In the genomic region with DNA sequence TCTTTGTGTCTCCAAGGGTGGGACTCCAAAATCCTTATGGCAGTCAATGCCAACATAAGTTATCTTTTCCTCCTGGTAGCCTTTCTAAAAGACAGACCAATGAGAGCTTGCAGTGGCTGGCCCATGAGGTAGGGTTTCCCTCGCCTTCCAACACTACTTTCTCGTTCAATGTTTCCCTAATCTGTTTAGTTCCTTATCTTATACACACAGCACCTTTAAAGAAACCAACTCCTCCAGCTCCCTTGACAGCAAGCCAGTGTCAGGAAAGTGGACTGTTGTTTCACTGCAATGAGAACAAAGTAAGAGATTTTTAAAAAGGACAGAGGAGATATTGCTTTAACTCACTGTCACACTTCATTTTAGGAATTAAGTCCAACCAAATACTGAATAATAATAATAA, we compare ENCODE assay signal across 31 mouse cellular contexts. TPM values are rescaled to one million over a fixed set of nuclear protein-coding genes. Genes with fewer than 3 reads are reported as not detected.
DNase-seq lines count a peak whose midpoint lies in the region; ATAC-seq and TF ChIP-seq lines count a peak whose summit lies in the region.
"Had no signal": no experiment of that assay in that cellular context is flagged by ENCODE, and none has a peak within 500 bp of the region (broad histone marks: within the 10 kb centered on the region; RNA-seq: fewer than 3 reads in every experiment).

No protein-coding gene starts in this region.

- 13% methylated on average over 2 of the region's 2 CpGs for WGBS in liver, embryonic 14.5 days (ENCODE audit: insufficient replicate concordance)

- no peak overlapping the region for H3K9ac ChIP-seq in liver, embryonic 14.5 days (replicated peaks)
- H3K9ac ChIP-seq: embryonic facial prominence, embryonic 13.5 days; forebrain, embryonic 12.5 days; forebrain, postnatal 0 days; hindbrain, embryonic 12.5 days; limb, embryonic 13.5 days; lung, embryonic 14.5 days had no signal

- H3K4me2 ChIP-seq in liver, embryonic 14.5 days (ENCODE audit: low read depth) = no peak overlapping the region
- H3K4me2 ChIP-seq: embryonic facial prominence, embryonic 13.5 days; forebrain, embryonic 12.5 days; hindbrain, embryonic 12.5 days; limb, embryonic 13.5 days; lung, embryonic 14.5 days; midbrain, embryonic 11.5 days had no signal

- peak overlapping the region; percentile 33; the same call in 1 of the 2 replicates for H3K4me3 ChIP-seq in G1E (ENCODE audit: low read depth, low read length)
- H3K4me3 ChIP-seq in liver, embryonic 14.5 days (ENCODE audit: insufficient read depth in 1 of 2, low read depth in 2 of 2, low read length in 2 of 2) = no peak overlapping the region
- H3K4me3 ChIP-seq: embryonic facial prominence, embryonic 13.5 days; erythroblast, embryonic 14.5 days; forebrain, embryonic 12.5 days; heart, embryonic 10.5 days; hindbrain, embryonic 12.5 days; layer of hippocampus, adult 2 months; limb, embryonic 13.5 days had no signal

- peak overlapping the region; percentile 21 for H3K27ac ChIP-seq in liver, embryonic 14.5 days
- H3K27ac ChIP-seq: embryonic facial prominence, embryonic 13.5 days; forebrain, embryonic 12.5 days; heart, embryonic 10.5 days; hindbrain, embryonic 12.5 days; layer of hippocampus, adult 2 months; limb, embryonic 13.5 days had no signal

- ATAC-seq in G1E (ENCODE audit: extremely low read depth, insufficient number of reproducible peaks, low FRiP score, poor library complexity, severe bottlenecking) = peak; percentile 72
- ATAC-seq in liver, embryonic 14.5 days (ENCODE audit: insufficient read depth) = peak; percentile 78; the same call in 1 of the 2 replicates
- peak; percentile 89 for ATAC-seq in megakaryocyte-erythroid progenitor cell, adult 5-6 weeks (replicated peaks; ENCODE audit: low FRiP score, low TSS enrichment, poor library complexity, severe bottlenecking)
- ATAC-seq: forebrain, postnatal 0 days; midbrain, embryonic 16.5 days had no signal

- DNase-seq in G1E (ENCODE audit: low spot score) (peak; percentile 59), MEL-GATA-1-ER (ENCODE audit: extremely low read depth, low read depth) (peak; percentile 54)
- peak in 1 of 3 experiments; percentile 28 for DNase-seq in liver, embryonic 14.5 days (ENCODE audit: low read depth in 3 of 3, low spot score in 3 of 3)
- no peak for DNase-seq in thymus, postnatal 36 days
- no peak for DNase-seq in B cell, adult 2 months
- no peak for DNase-seq in kidney, adult 9 months
- DNase-seq: adrenal gland, postnatal 25 days; cerebellum, adult 11-12 months; cerebellum, postnatal 10 days; forebrain, postnatal 0 days; heart, postnatal 36 days; kidney, adult 18-20 months; lung, embryonic 14.5 days; lung, postnatal 14 days; right cerebral cortex, adult 18-20 months; thymus, adult 2 months; thymus, postnatal 4 days had no signal

- TF ChIP-seq CTCF in G1E (IDR thresholded peaks at IDR 0.05; ENCODE audit: low read depth, low read length) = no peak
- no peak for TF ChIP-seq CTCF in liver, embryonic 14.5 days (IDR thresholded peaks at IDR 0.05; ENCODE audit: low read depth)

- no peaks in the 10 kb centered on the region for H3K9me3 ChIP-seq in G1E (replicated peaks)
- no peaks in the 10 kb centered on the region for H3K9me3 ChIP-seq in liver, embryonic 14.5 days (ENCODE audit: control insufficient read depth, low read length)
- H3K9me3 ChIP-seq: embryonic facial prominence, embryonic 13.5 days; forebrain, embryonic 12.5 days; heart, embryonic 10.5 days; hindbrain, embryonic 12.5 days; limb, embryonic 13.5 days had no signal

- no peaks in the 10 kb centered on the region for H3K27me3 ChIP-seq in G1E (ENCODE audit: insufficient read depth, low read length)
- no peaks in the 10 kb centered on the region for H3K27me3 ChIP-seq in liver, embryonic 14.5 days (ENCODE audit: control insufficient read depth, insufficient read depth, low read length)
- H3K27me3 ChIP-seq: CH12.LX; embryonic facial prominence, embryonic 13.5 days; forebrain, embryonic 12.5 days; hindbrain, embryonic 12.5 days; limb, embryonic 13.5 days had no signal

- peaks cover 42% of the 10 kb centered on the region for H3K36me3 ChIP-seq in G1E (replicated peaks)
- peaks cover 33% of the 10 kb centered on the region for H3K36me3 ChIP-seq in liver, embryonic 14.5 days (replicated peaks; ENCODE audit: control insufficient read depth, insufficient read depth, low read depth)

- peaks cover 28% of the 10 kb centered on the region for H3K4me1 ChIP-seq in G1E (ENCODE audit: insufficient read depth, low read depth, low read length)
- H3K4me1 ChIP-seq in liver, embryonic 14.5 days (replicated peaks; ENCODE audit: control insufficient read depth in 2 of 2, insufficient read depth in 2 of 2, low read length in 1 of 2) = peaks cover 13 to 19% of the 10 kb centered on the region in 2 experiments
- H3K4me1 ChIP-seq: embryonic facial prominence, embryonic 13.5 days; forebrain, embryonic 12.5 days; heart, embryonic 10.5 days; hindbrain, embryonic 12.5 days; limb, embryonic 13.5 days had no signal

- 0 out of 2 replicates have a peak, but pooled peaks have one; percentile 46 for TF ChIP-seq EP300 in liver, embryonic 14.5 days (IDR thresholded peaks at IDR 0.05; ENCODE audit: low read depth)

RNA-seq across cellular contexts. Expression of a gene that starts 7.8 kb away (rescaled TPM):
- total RNA-seq in G1E (2014; fragmentation: Nextera tagmentation) (170 and 200 TPM in 2 replicates), G1E (2017) (1,043 and 1,097 TPM in 2 replicates)
- polyA plus RNA-seq in G1E (2012) = 25.3 and 33.5 TPM in 2 replicates
- 175 and 241 TPM in 2 replicates for polyA plus RNA-seq in liver, embryonic 14.5 days (2012; rRNA removed)
- polyA plus RNA-seq in liver, embryonic 14.5 days (2014; fragmentation: Nextera tagmentation; extraction: Ambion mirVana) = 488 and 500 TPM in 2 replicates
- 649 and 758 TPM in 2 replicates for total RNA-seq in megakaryocyte-erythroid progenitor cell, adult 5-6 weeks (2014; fragmentation: Nextera tagmentation)
- total RNA-seq in megakaryocyte-erythroid progenitor cell, adult 5-6 weeks (2017) = 342 and 504 TPM in 2 replicates

RNA-seq across cellular contexts. Expression of a gene that starts 42.8 kb away (rescaled TPM):
- total RNA-seq in G1E (2014; fragmentation: Nextera tagmentation) (31.5 and 42.4 TPM in 2 replicates), G1E (2017) (22.2 and 26.1 TPM in 2 replicates)
- not detected in 2 replicates for polyA plus RNA-seq in G1E (2012)
- 0.27 and 1.4 TPM in 2 replicates for polyA plus RNA-seq in liver, embryonic 14.5 days (2012; rRNA removed)
- polyA plus RNA-seq in liver, embryonic 14.5 days (2014; fragmentation: Nextera tagmentation; extraction: Ambion mirVana) = not detected in 2 replicates
- 15.3 and 16.4 TPM in 2 replicates for total RNA-seq in megakaryocyte-erythroid progenitor cell, adult 5-6 weeks (2014; fragmentation: Nextera tagmentation)
- 18.3 and 19.1 TPM in 2 replicates for total RNA-seq in megakaryocyte-erythroid progenitor cell, adult 5-6 weeks (2017)
- polyA plus RNA-seq: embryonic facial prominence, embryonic 13.5 days; erythroblast, embryonic 14.5 days; forebrain, embryonic 12.5 days; forebrain, postnatal 0 days; heart, embryonic 10.5 days; heart, embryonic 16.5 days; hindbrain, embryonic 12.5 days; kidney, embryonic 16.5 days; limb, embryonic 13.5 days; lung, embryonic 14.5 days; midbrain, embryonic 11.5 days; midbrain, embryonic 16.5 days; neural tube, embryonic 11.5 days had no signal

RNA-seq across cellular contexts. Expression of a gene that starts 43.2 kb away (rescaled TPM):
- total RNA-seq in G1E (2014; fragmentation: Nextera tagmentation) (62.2 and 74.9 TPM in 2 replicates), G1E (2017) (16.6 and 22.2 TPM in 2 replicates)
- 6.8 and 7.9 TPM in 2 replicates for polyA plus RNA-seq in G1E (2012)
- 1.4 and 1.6 TPM in 2 replicates for polyA plus RNA-seq in liver, embryonic 14.5 days (2012; rRNA removed)
- 1.6 and 1.7 TPM in 2 replicates for polyA plus RNA-seq in liver, embryonic 14.5 days (2014; fragmentation: Nextera tagmentation; extraction: Ambion mirVana)
- total RNA-seq in megakaryocyte-erythroid progenitor cell, adult 5-6 weeks (2014; fragmentation: Nextera tagmentation) = 14.2 and 15.7 TPM in 2 replicates
- total RNA-seq in megakaryocyte-erythroid progenitor cell, adult 5-6 weeks (2017) = 3.9 and 8.5 TPM in 2 replicates

Comparison
In these comparisons a context has a peak if more than half of its experiments do, and no peak if none do; other contexts are left out.
1. DNase-seq: peak in G1E (single experiment) and MEL-GATA-1-ER (single experiment); none in thymus, postnatal 36 days (0 of 2), B cell, adult 2 months (0 of 2) and kidney, adult 9 months (single experiment).
2. Peak in every context shown above with its lines, with median percentiles within 50 percentile points of each other: ATAC-seq.